ENCODE assay signal across 10 mouse cellular contexts in genomic region chr17:35515911-35516640, GRCm38 (mm10). TPM values are rescaled to one million over a fixed set of nuclear protein-coding genes. Genes with fewer than 3 reads are reported as not detected.
DNase-seq lines count a peak whose midpoint lies in the region; ATAC-seq and TF ChIP-seq lines count a peak whose summit lies in the region.
"Had no signal": no experiment of that assay in that cellular context is flagged by ENCODE, and none has a peak within 500 bp of the region (broad histone marks: within the 10 kb centered on the region; RNA-seq: fewer than 3 reads in every experiment).

No protein-coding gene starts in this region.

- TF ChIP-seq EP300 in ES-Bruce4 (IDR thresholded peaks at IDR 0.05; ENCODE audit: insufficient read depth, low read depth, low read length): no peak

- no peak overlapping the region for H3K27ac ChIP-seq in ES-Bruce4 (ENCODE audit: insufficient read depth, low read length)
- peak overlapping the region; percentile 88 for H3K27ac ChIP-seq in forebrain, embryonic 10.5 days
- H3K27ac ChIP-seq in intestine, embryonic 16.5 days (ENCODE audit: low read length): peak overlapping the region; percentile 18
- peak overlapping the region; percentile 49 for H3K27ac ChIP-seq in lung, embryonic 16.5 days (ENCODE audit: low read length)
- H3K27ac ChIP-seq in stomach, embryonic 14.5 days (ENCODE audit: low read length): no peak overlapping the region

- 8% methylated on average over 25 of the region's 25 CpGs for WGBS in forebrain, embryonic 10.5 days
- WGBS in intestine, embryonic 16.5 days: 4% methylated on average over 25 of the region's 25 CpGs
- WGBS in lung, embryonic 16.5 days: 4% methylated on average over 25 of the region's 25 CpGs
- WGBS in stomach, embryonic 14.5 days: 6% methylated on average over 25 of the region's 25 CpGs

- peaks cover 22% of the 10 kb centered on the region for H3K36me3 ChIP-seq in ES-Bruce4 (ENCODE audit: control insufficient read depth, insufficient read depth, low read length, poor library complexity, severe bottlenecking)
- H3K36me3 ChIP-seq in forebrain, embryonic 10.5 days (replicated peaks): peaks cover 30% of the 10 kb centered on the region
- H3K36me3 ChIP-seq in intestine, embryonic 16.5 days (ENCODE audit: control insufficient read depth, insufficient read depth, low read length): no peaks in the 10 kb centered on the region
- H3K36me3 ChIP-seq in lung, embryonic 16.5 days (ENCODE audit: control insufficient read depth, insufficient read depth, low read length): peaks cover 4% of the 10 kb centered on the region
- H3K36me3 ChIP-seq in stomach, embryonic 14.5 days (ENCODE audit: control insufficient read depth, insufficient read depth, low read length): no peaks in the 10 kb centered on the region

- peak overlapping the region; percentile 92 for H3K4me2 ChIP-seq in intestine, embryonic 16.5 days (ENCODE audit: low read depth, low read length)
- H3K4me2 ChIP-seq in lung, embryonic 16.5 days (ENCODE audit: low read depth, low read length): peak overlapping the region; percentile 67
- peak overlapping the region; percentile 70 for H3K4me2 ChIP-seq in stomach, embryonic 14.5 days (replicated peaks; ENCODE audit: low read depth, low read length)

- peaks cover 2% of the 10 kb centered on the region for H3K4me1 ChIP-seq in ES-Bruce4 (ENCODE audit: control insufficient read depth, insufficient read depth, low read length)
- peaks cover 38% of the 10 kb centered on the region for H3K4me1 ChIP-seq in forebrain, embryonic 10.5 days
- peaks cover 32% of the 10 kb centered on the region for H3K4me1 ChIP-seq in intestine, embryonic 16.5 days (ENCODE audit: control insufficient read depth, insufficient read depth, low read length)
- peaks cover 29% of the 10 kb centered on the region for H3K4me1 ChIP-seq in lung, embryonic 16.5 days (replicated peaks; ENCODE audit: control insufficient read depth, insufficient read depth, low read length)
- H3K4me1 ChIP-seq in stomach, embryonic 14.5 days (ENCODE audit: control insufficient read depth, insufficient read depth, low read length): peaks cover 30% of the 10 kb centered on the region

- TF ChIP-seq POLR2A in ES-Bruce4 (IDR thresholded peaks at IDR 0.05; ENCODE audit: insufficient read depth, low read length): no peak

- peak; percentile 34 for DNase-seq in cerebellum, adult 11-12 months
- DNase-seq in forebrain, embryonic 10.5 days (ENCODE audit: extremely low spot score, low spot score): peak; percentile 44
- DNase-seq in layer of hippocampus, adult 8-10 months (ENCODE audit: low spot score in 2 of 2): no peak

- no peak for ATAC-seq in cerebellum, adult (ENCODE audit: insufficient number of reproducible peaks, low FRiP score, low TSS enrichment)
- peak; percentile 18 for ATAC-seq in intestine, embryonic 16.5 days
- peak; percentile 9; the same call in 1 of the 2 replicates for ATAC-seq in lung, embryonic 16.5 days (ENCODE audit: low read depth)
- no peak; the same call in 1 of the 2 replicates for ATAC-seq in stomach, embryonic 14.5 days (ENCODE audit: insufficient number of reproducible peaks, insufficient read depth, low FRiP score, low read depth)

- TF ChIP-seq CTCF in ES-Bruce4 (IDR thresholded peaks at IDR 0.05; ENCODE audit: low read depth, low read length): no peak

- H3K9me3 ChIP-seq in ES-Bruce4 (replicated peaks; ENCODE audit: control insufficient read depth, insufficient read depth, low read length, poor library complexity, severe bottlenecking): no peaks in the 10 kb centered on the region
- H3K9me3 ChIP-seq in forebrain, embryonic 10.5 days: no peaks in the 10 kb centered on the region
- H3K9me3 ChIP-seq in intestine, embryonic 16.5 days (ENCODE audit: control insufficient read depth, low read length): no peaks in the 10 kb centered on the region
- no peaks in the 10 kb centered on the region for H3K9me3 ChIP-seq in lung, embryonic 16.5 days (ENCODE audit: control insufficient read depth, low read length)
- H3K9me3 ChIP-seq in stomach, embryonic 14.5 days (ENCODE audit: control insufficient read depth, low read depth, low read length): no peaks in the 10 kb centered on the region

- peak overlapping the region; percentile 59 for H3K4me3 ChIP-seq in ES-Bruce4 (ENCODE audit: low read depth, low read length)
- H3K4me3 ChIP-seq in forebrain, embryonic 10.5 days: peak overlapping the region; percentile 70
- H3K4me3 ChIP-seq in intestine, embryonic 16.5 days (ENCODE audit: low read length): peak overlapping the region; percentile 69
- H3K4me3 ChIP-seq in lung, embryonic 16.5 days (ENCODE audit: low read length): peak overlapping the region; percentile 69
- H3K4me3 ChIP-seq in stomach, embryonic 14.5 days (ENCODE audit: low read depth, low read length): peak overlapping the region; percentile 45

- no peaks in the 10 kb centered on the region for H3K27me3 ChIP-seq in ES-Bruce4 (ENCODE audit: control insufficient read depth, insufficient read depth, low read length, poor library complexity, severe bottlenecking)
- H3K27me3 ChIP-seq in forebrain, embryonic 10.5 days (ENCODE audit: poor library complexity, severe bottlenecking): peaks cover 9% of the 10 kb centered on the region
- no peaks in the 10 kb centered on the region for H3K27me3 ChIP-seq in intestine, embryonic 16.5 days (replicated peaks; ENCODE audit: control insufficient read depth, insufficient read depth, low read length)
- no peaks in the 10 kb centered on the region for H3K27me3 ChIP-seq in lung, embryonic 16.5 days (ENCODE audit: control insufficient read depth, insufficient read depth, low read depth, low read length)
- H3K27me3 ChIP-seq in stomach, embryonic 14.5 days (ENCODE audit: control insufficient read depth, insufficient read depth, low read length): no peaks in the 10 kb centered on the region
- H3K27me3 ChIP-seq: Patski had no signal

- peak overlapping the region; percentile 40 for H3K9ac ChIP-seq in ES-Bruce4 (ENCODE audit: low read depth, poor library complexity, severe bottlenecking)
- H3K9ac ChIP-seq in intestine, embryonic 16.5 days (ENCODE audit: low read depth, low read length): peak overlapping the region; percentile 70
- peak overlapping the region; percentile 75 for H3K9ac ChIP-seq in lung, embryonic 16.5 days (ENCODE audit: low read length)
- peak overlapping the region; percentile 50 for H3K9ac ChIP-seq in stomach, embryonic 14.5 days (replicated peaks; ENCODE audit: low read depth, low read length)

RNA-seq across cellular contexts. Expression of gene Tcf19, which starts 0.5 kb away (rescaled TPM):
- 4.0 and 5.2 TPM in 2 replicates for polyA plus RNA-seq in ES-Bruce4 (2011; ENCODE audit: insufficient read depth, insufficient read length, low read depth, missing spikeins)
- 52.2 and 57.1 TPM in 2 replicates for polyA plus RNA-seq in forebrain, embryonic 10.5 days (2016; fragmentation: Nextera tagmentation; extraction: Ambion mirVana)
- polyA plus RNA-seq in intestine, embryonic 16.5 days (2015; fragmentation: Nextera tagmentation; extraction: Ambion mirVana): 57.7 and 68.3 TPM in 2 replicates
- polyA plus RNA-seq in lung, embryonic 16.5 days (2015; fragmentation: Nextera tagmentation; extraction: Ambion mirVana): 91.9 and 96.7 TPM in 2 replicates
- polyA plus RNA-seq in stomach, embryonic 14.5 days (2014; fragmentation: Nextera tagmentation; extraction: Ambion mirVana): 87.4 and 90.1 TPM in 2 replicates
- 1 to 10 TPM; 4.5 to 6.2 (median 5.2) TPM for total RNA-seq in layer of hippocampus, adult 8-10 months (2022)

RNA-seq across cellular contexts. Expression of gene Cchcr1, which starts 0.8 kb away (rescaled TPM):
- polyA plus RNA-seq in ES-Bruce4 (2011; ENCODE audit: insufficient read depth, insufficient read length, low read depth, missing spikeins): 13.4 and 15.3 TPM in 2 replicates
- 21.6 and 26.1 TPM in 2 replicates for polyA plus RNA-seq in forebrain, embryonic 10.5 days (2016; fragmentation: Nextera tagmentation; extraction: Ambion mirVana)
- polyA plus RNA-seq in intestine, embryonic 16.5 days (2015; fragmentation: Nextera tagmentation; extraction: Ambion mirVana): 12.5 and 15.7 TPM in 2 replicates
- polyA plus RNA-seq in lung, embryonic 16.5 days (2015; fragmentation: Nextera tagmentation; extraction: Ambion mirVana): 23.3 and 24.0 TPM in 2 replicates
- polyA plus RNA-seq in stomach, embryonic 14.5 days (2014; fragmentation: Nextera tagmentation; extraction: Ambion mirVana): 16.7 and 19.0 TPM in 2 replicates
- total RNA-seq in layer of hippocampus, adult 8-10 months (2022): 10 to 100 TPM; 12.2 to 13.5 (median 12.9) TPM

RNA-seq across cellular contexts. Expression of gene Pou5f1, which starts 10.3 kb away (rescaled TPM):
- 397 and 429 TPM in 2 replicates for polyA plus RNA-seq in ES-Bruce4 (2011; ENCODE audit: insufficient read depth, insufficient read length, low read depth, missing spikeins)
- 0.12 TPM in 1 of 2 replicates, not detected in the other for polyA plus RNA-seq in forebrain, embryonic 10.5 days (2016; fragmentation: Nextera tagmentation; extraction: Ambion mirVana)
- polyA plus RNA-seq in intestine, embryonic 16.5 days (2015; fragmentation: Nextera tagmentation; extraction: Ambion mirVana): not detected in 2 replicates
- polyA plus RNA-seq in lung, embryonic 16.5 days (2015; fragmentation: Nextera tagmentation; extraction: Ambion mirVana): not detected in 2 replicates
- 0.17 TPM in 1 of 2 replicates, not detected in the other for polyA plus RNA-seq in stomach, embryonic 14.5 days (2014; fragmentation: Nextera tagmentation; extraction: Ambion mirVana)
- total RNA-seq in layer of hippocampus, adult 8-10 months (2022): under 1 TPM in 2 of 4 experiments, not detected in 2; 0.45 to 0.69 TPM
- polyA plus RNA-seq: Patski had no signal

RNA-seq across cellular contexts. Expression of gene Psors1c2, which starts 16.9 kb away (rescaled TPM):
- polyA plus RNA-seq in ES-Bruce4 (2011; ENCODE audit: insufficient read depth, insufficient read length, low read depth, missing spikeins): 4.6 and 7.0 TPM in 2 replicates
- 2.2 and 2.6 TPM in 2 replicates for polyA plus RNA-seq in forebrain, embryonic 10.5 days (2016; fragmentation: Nextera tagmentation; extraction: Ambion mirVana)
- polyA plus RNA-seq in intestine, embryonic 16.5 days (2015; fragmentation: Nextera tagmentation; extraction: Ambion mirVana): 0.66 and 0.81 TPM in 2 replicates
- 0.69 and 0.79 TPM in 2 replicates for polyA plus RNA-seq in lung, embryonic 16.5 days (2015; fragmentation: Nextera tagmentation; extraction: Ambion mirVana)
- 0.81 and 1.1 TPM in 2 replicates for polyA plus RNA-seq in stomach, embryonic 14.5 days (2014; fragmentation: Nextera tagmentation; extraction: Ambion mirVana)
- 1 to 10 TPM in 2 of 4 experiments, under 1 TPM in 1, not detected in 1; 0.96 to 2.2 (median 2.1) TPM for total RNA-seq in layer of hippocampus, adult 8-10 months (2022)
- total RNA-seq: layer of hippocampus, postnatal 10 days had no signal

RNA-seq across cellular contexts. Expression of gene Cdsn, which starts 35.9 kb away (rescaled TPM):
- 0.33 TPM in 1 of 2 replicates, not detected in the other for polyA plus RNA-seq in ES-Bruce4 (2011; ENCODE audit: insufficient read depth, insufficient read length, low read depth, missing spikeins)
- polyA plus RNA-seq in forebrain, embryonic 10.5 days (2016; fragmentation: Nextera tagmentation; extraction: Ambion mirVana): not detected in 2 replicates
- 0.10 TPM in 2 replicates for polyA plus RNA-seq in intestine, embryonic 16.5 days (2015; fragmentation: Nextera tagmentation; extraction: Ambion mirVana)
- 0.05 and 0.13 TPM in 2 replicates for polyA plus RNA-seq in lung, embryonic 16.5 days (2015; fragmentation: Nextera tagmentation; extraction: Ambion mirVana)
- polyA plus RNA-seq in stomach, embryonic 14.5 days (2014; fragmentation: Nextera tagmentation; extraction: Ambion mirVana): 0.17 TPM in 1 of 2 replicates, not detected in the other
- under 1 TPM; 0.12 to 0.64 (median 0.37) TPM for total RNA-seq in layer of hippocampus, adult 8-10 months (2022)

Comparison
In these comparisons a context has a peak if more than half of its experiments do, and no peak if none do; other contexts are left out.
1. DNase-seq: peak in cerebellum, adult 11-12 months (single experiment) and forebrain, embryonic 10.5 days (single experiment); none in layer of hippocampus, adult 8-10 months (0 of 2).
2. ATAC-seq: peak in intestine, embryonic 16.5 days (single experiment) and lung, embryonic 16.5 days (single experiment); none in cerebellum, adult (single experiment) and stomach, embryonic 14.5 days (single experiment).
3. H3K27ac ChIP-seq: peak in forebrain, embryonic 10.5 days (single experiment), intestine, embryonic 16.5 days (single experiment) and lung, embryonic 16.5 days (single experiment); none in ES-Bruce4 (single experiment) and stomach, embryonic 14.5 days (single experiment).
4. RNA of gene Pou5f1, which starts 10.3 kb away (polyA plus RNA-seq): 397 to 429 TPM in ES-Bruce4; 0.17 TPM in stomach, embryonic 14.5 days, 0.12 TPM in forebrain, embryonic 10.5 days, not detected in lung, embryonic 16.5 days and not detected in intestine, embryonic 16.5 days; every median in the first group is over 100 times any median in the second.
5. Peak in every context shown above with its lines, with median percentiles within 50 percentile points of each other: H3K4me3 ChIP-seq, H3K9ac ChIP-seq and H3K4me2 ChIP-seq.